Mouse (Mus musculus) bone marrow macrophage, adult 2 months (primary cell): Measurements from ENCODE around the gene Hyal3.

ENCODE experiments used
- CTCF ChIP-seq: IDR thresholded peaks from 2 replicates; pipeline ENCODE4 v1.5.1; 2012; ENCODE audit warnings: low read depth, mild to moderate bottlenecking, low read length, moderate library complexity
- POLR2A ChIP-seq: IDR thresholded peaks from 2 replicates; pipeline ENCODE4 v1.6.1; 2012; ENCODE audit warnings: mild to moderate bottlenecking, low read depth, low read length, borderline replicate concordance

- no peak for TF ChIP-seq CTCF
- no peak for TF ChIP-seq POLR2A
Measured at GRCm38 (mm10) chr9:107569270-107569669, 11.3 kb upstream of the Hyal3 start.
